Mouse (Mus musculus) ES-E14 (cell line): ENCODE measurements around the gene Eppin.

Experiments used
- CHD2 ChIP-seq: IDR thresholded peaks from 2 replicates; pipeline ENCODE4 v1.6.1; 2014; ENCODE audit warnings: mild to moderate bottlenecking, low read depth, low read length, inconsistent platforms
- MAFK ChIP-seq: IDR thresholded peaks from 2 replicates; pipeline ENCODE4 v1.6.1; 2014; ENCODE audit warnings: mild to moderate bottlenecking, low read depth, low read length, inconsistent platforms; ENCODE audit not compliant: insufficient read depth
- ZC3H11A ChIP-seq: IDR thresholded peaks from 2 replicates; pipeline ENCODE4 v1.6.1; 2012; ENCODE audit warnings: low read depth, mild to moderate bottlenecking, inconsistent platforms, low read length, borderline replicate concordance

- TF ChIP-seq CHD2 (no peak), ZC3H11A (no peak), MAFK (no peak)
Measured at GRCm38 (mm10) chr2:164562391-164563188, 30.8 kb downstream of the Eppin start, which contains the start of gene Wfdc2.
